Mouse (Mus musculus) heart, adult 2 months (tissue): ENCODE data around the gene Aqp3.

Source experiments
- CTCF ChIP-seq: fragments of 200-600 bp; IDR thresholded peaks from 2 replicates; pipeline ENCODE4 v1.8.1; 2022; ENCODE audit warnings: antibody characterized with exemption, mild to moderate bottlenecking, moderate library complexity
- EP300 ChIP-seq: fragments of 200-500 bp; IDR thresholded peaks from 2 replicates; pipeline ENCODE4 v1.6.1; 2011; ENCODE audit warnings: low read depth, low read length, control low read depth; ENCODE audit not compliant: insufficient read depth
- POLR2A ChIP-seq: fragments of 200-500 bp; IDR thresholded peaks from 2 replicates; pipeline ENCODE4 v1.6.1; 2011; ENCODE audit warnings: mild to moderate bottlenecking, low read depth, low read length, control low read depth; ENCODE audit not compliant: insufficient read depth

- TF ChIP-seq CTCF, result no peak
- no peak for TF ChIP-seq EP300
- no peak for TF ChIP-seq POLR2A
These were observed 10.3 kb downstream of the Aqp3 start for GRCm38 (mm10) chr4:41087459-41088298.
